Mouse (Mus musculus): ENCODE results near the gene Cfap221.

Gene Cfap221

DNA sequence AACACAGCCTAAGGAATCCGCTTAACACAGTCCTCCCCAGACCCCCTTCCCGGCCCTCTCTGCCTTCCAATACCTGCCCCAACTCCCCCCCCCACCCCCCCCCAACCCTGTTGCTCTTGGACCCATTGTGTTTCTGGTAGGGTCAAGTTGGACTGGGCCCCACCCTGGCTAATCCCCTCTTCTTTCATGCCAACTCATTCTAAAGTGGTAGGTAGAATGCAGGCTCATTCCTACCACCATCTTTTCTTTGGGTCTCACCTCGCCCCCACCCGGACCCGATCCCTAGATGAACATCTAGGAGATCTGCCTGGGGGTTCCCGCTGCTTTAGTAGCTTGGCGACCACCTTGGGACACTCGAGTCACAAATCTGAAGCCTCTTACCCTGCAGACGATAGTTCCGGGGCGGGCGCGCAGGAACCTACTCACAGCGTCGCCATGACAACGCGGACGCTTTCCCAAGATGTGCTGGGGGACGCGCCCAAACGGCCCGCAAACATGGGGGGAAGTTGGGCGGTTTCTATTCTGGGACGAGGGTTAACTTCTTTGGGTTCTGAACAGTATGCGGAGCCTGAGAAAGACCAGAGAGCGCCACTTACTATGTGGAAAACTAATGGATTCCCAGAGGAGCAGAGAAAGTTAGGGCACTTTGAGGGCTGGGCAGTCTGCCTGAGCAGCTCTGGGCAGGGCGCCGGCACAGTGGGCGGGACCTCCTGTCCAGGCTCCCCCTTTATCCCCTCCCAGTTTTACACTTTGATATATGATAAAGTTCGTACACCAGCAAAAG lies at the start of gene Cfap221:
TSS of gene Cfap221 (minus strand) at position 437 of the 784 bp plus-strand sequence.
- no peak for DNase-seq (ENCODE audit: low read depth, low spot score)

DNA sequence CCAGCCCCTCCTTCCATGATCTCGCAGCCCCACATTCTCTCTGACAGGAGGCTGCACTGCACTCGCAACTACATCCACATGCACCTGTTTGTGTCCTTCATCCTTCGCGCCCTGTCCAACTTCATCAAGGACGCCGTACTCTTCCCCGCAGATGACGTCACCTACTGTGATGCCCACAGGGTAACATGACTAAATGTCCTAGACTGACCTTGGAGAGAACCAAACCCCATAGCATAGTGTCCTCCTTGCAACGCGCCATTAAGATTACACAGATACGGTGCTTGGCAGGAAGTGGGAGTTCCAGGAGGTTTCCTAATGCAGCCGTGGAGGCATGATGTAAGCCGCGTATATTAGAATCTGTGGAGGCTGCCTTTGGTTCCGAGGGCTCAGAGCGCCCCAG lies 47.5 kb upstream of the Cfap221 start:
- no peak for DNase-seq (ENCODE audit: low read depth, low spot score)

DNA sequence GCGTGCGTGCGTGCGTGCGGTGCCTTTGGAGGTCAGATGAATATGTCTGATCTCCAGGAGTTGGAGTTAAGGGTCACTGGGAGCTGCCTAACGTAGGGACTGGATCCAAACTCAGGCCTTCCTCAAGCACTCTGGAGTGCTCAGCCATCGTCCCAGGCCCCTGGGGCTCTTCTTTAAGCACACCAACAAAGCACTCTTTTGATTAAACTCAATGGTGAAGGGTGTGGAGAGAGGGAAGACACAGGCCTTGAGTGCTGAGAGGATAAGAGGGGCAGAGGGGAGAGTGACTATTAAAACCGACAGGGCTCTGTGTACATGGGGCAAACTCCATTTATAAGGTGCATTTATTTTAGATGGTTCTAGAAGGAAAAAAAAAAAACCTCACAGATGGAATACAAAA lies 45.4 kb upstream of the Cfap221 start:
- DNase-seq (ENCODE audit: low read depth, low spot score), result no peak

DNA sequence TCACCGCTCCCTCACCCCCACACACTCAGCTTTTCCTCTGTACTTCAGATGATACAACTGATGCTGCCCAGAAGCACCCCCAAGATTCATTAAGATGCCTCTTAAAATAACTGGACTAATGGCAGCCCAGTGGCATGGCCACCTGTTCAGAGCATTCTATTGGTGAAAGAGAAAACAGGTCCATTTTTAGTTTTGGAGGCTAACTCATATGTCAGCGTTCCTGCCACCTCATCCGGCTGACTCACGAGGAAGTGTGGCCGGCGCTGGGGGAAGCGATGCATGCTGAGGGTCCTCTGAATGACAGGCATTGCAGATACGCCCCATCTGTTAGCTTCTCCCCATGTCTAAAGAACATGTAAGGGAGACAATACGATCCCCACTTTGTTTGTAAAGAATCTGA lies 41.6 kb upstream of the Cfap221 start:
- no peak for DNase-seq (ENCODE audit: low read depth, low spot score)

DNA sequence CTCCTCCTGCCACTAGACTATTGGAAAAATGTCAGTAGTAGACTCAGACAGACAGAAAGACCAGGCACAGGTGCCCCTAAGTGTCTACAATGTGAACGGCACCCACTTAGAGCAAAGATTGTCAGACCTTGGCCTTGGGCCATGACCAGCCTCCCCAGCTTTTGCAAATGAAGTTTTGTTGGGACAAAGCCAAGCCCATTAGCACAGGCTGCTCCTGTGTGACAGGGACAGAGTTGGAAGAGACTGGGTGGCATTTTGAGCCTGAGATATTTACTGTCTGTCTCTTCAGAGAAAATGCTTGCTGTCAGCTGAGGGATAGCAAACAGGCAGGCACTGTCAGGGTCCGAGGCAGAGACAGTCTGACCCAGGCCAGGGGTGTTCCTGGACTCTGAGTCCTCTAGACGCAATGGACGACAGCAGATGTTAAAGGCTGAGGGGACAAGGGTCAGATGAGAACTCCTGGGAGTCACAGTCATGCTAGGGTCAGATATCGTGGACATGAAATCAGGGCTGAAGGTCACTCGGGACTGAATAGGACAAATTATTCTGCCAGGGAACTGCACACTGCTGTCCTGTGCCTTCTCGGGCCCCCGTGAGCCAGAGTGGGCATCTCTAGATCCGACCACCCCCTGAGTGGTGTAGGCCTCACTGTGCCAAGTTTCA lies 40.1 kb upstream of the Cfap221 start:
- no peak for DNase-seq (ENCODE audit: low read depth, low spot score)

DNA sequence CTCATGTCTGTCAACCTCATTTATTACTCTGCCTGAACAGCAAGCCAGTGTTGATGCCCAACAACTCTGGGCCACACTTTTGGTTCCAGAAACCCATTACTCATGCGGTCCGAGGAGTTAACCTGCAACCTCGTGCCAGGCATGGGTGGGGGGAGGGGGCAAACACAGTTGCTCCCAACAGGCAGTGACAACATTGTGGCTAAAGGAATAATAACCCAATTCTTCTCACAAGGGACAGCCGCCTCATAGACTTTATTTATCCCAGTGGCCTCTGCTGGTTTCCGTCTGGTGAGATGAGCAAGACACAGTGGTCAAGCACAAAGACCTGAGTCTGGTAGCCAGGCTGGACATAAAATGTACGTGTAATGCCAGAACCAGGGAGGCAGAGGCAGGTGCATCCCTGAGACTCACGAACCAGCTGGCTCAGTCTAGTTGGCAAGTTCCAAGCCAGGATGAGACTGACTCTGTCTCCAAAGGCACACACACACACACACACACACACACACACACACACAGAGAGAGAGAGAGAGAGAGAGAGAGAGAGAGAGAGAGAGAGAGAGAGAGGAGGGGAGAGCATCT lies 38.5 kb upstream of the Cfap221 start:
- DNase-seq (ENCODE audit: low read depth, low spot score), result no peak

DNA sequence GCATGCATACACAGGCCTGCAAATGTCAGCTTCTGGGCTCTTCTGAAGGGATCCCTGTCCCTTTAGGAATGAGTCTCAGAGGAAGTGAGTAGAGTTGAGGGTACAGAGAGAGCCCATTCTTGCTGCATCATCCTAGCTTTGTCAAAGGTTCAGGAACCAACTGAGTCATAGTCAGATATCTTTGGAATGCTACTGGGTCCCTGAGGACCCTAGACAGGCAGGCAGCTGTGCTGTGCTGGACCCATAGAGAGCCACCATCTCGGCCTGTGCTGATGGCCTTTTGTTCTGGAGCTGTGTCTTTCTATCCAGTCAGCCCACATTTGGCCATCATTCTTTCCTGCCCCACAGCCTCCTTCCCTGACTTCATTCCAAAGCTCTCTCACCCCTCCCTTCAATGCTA lies 37.8 kb upstream of the Cfap221 start:
- DNase-seq (ENCODE audit: low read depth, low spot score), result no peak

DNA sequence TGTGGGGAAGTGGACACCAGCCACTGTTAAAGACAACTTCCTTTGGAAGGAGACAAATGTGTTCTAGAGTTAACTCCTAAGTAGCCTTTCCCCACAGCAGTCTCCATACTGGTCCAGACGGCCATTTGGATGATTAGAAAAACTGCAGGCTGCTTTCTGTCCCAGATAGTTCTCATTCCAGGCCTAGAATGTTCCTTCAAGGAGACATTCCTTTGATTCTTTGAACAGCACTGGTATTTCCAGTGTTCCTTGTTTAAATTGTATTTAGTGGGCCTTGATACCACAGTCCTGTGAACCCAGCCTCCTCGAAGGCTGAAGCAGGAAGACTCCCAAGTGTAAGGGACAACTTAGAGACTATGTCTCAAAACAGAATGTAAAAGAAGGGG lies 36.4 kb upstream of the Cfap221 start:
- DNase-seq (ENCODE audit: low read depth, low spot score), result no peak

DNA sequence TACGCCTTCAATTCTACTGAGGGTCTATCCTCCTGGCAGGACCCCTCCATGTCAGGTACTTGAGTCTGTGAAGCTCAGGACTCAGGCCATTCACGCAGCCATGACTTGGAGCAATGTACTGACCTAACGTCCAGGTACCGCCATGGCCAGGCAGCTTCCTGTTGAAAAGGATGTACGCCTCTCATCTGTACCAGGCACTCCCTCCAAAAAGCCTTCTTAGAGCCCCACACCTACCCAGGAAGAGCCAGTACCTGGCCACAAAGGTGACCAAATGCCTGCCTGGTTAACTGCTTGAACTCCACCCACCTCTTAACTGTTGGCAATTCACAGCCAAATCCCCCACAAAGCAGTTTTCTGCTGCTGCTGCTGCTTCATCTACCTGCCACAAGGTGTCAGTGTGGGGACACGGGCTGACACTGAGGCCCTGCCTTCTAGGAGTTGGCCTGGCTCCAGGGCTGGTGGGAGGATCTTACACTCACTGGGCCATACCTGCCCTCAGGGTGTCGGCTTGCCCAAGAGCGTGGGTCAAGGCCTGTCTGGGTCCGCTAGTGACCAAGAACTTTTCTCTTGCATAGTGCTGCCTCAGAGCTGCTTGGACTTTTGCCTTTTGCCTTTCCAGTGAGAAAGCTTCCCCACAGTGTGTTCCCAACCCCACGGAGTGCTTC lies 35.9 kb upstream of the Cfap221 start:
- DNase-seq (ENCODE audit: low read depth, low spot score), result peak; percentile 68

DNA sequence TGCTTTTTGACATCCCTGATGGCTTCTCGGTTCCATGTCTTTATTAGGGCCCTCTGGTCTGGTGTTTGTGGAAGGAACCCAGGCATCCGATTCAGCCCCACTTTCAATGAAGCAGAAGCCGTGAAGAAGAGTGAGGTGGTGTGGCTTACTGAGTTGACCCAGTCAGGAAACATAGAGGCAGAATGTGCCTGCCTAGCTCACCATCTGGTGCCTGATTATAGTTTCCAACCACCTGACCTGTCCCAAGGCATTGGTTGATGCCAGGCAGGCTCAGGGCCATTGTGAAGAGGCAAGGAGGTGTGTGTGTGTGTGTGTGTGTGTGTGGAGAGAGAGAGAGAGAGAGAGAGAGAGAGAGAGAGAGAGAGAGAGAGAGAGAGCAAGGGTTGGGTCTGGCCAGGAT lies 33.4 kb upstream of the Cfap221 start:
- no peak for DNase-seq (ENCODE audit: low read depth, low spot score)

DNA sequence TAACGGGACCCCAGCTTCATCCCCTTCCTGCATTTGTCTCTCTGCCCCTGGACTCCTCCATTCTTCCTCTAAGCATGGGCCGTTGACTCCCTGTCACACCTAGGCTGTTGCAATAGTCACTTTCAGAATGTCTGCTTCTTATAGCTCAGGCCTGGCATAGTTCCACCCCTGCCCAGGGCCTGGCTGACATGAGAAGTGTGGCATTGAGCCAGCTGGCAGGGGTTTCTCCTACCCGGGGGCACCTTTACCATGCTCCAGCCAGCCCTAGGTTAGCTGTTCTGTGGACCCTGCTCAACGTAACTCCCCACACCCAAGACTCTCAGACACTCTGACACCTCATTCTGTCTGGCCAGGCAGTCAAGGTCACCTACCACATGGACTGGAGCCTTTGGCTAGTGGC lies 30.7 kb upstream of the Cfap221 start:
- DNase-seq (ENCODE audit: low read depth, low spot score), result no peak

DNA sequence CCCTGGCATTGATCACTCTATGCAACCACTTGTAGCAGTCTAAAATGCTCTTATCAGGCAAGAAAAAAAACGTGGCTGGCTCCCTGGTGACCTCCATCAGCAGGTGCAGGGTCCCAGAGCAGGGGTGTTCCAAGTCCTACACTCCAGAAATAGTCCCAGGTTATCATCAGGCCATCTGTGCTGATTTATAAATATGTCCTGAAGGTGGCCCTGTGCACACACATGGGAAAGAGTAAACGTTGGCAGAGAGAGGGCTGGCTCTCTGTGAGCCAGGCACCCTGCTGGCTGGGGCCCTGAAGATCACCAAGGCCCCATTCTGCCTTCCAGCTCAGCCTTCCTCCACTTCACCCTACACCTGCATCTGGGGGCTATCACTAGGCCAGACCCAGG lies 28.0 kb upstream of the Cfap221 start:
- no peak for DNase-seq (ENCODE audit: low read depth, low spot score)

DNA sequence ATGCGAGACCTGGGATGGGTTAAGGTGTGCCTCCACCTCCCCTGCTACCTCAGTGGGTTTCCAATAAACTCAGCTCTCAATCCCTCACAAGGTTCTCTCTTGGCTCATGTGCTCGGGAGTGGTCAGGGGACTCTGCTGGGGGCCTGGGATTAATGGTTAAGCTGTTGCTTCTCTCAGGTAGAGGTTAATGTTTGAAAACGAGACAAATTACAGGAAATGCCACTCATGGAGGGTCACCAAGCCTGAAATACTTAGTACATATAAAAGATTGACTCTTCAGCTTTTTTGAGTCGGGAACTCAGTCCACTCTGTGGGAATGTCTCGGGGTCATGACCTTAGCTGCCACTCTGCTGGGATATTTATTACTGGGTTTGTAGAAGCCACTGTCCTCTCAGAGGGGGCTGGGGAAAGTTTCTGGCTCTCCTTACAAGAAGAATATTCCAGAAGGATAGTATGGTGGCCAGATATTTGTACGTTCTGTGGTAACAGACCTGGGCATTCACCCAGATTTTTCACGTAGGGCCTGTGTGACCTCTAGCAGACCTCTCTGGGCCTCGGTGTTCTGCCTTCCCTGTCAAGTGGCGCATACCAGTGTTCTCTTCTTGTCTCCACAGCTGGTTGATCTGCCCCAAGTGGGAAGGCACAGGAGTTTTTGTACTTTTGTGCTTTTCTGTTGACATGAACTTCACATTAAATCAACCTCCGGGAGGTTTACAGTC lies 27.5 kb upstream of the Cfap221 start:
- no peak for DNase-seq (ENCODE audit: low read depth, low spot score)

DNA sequence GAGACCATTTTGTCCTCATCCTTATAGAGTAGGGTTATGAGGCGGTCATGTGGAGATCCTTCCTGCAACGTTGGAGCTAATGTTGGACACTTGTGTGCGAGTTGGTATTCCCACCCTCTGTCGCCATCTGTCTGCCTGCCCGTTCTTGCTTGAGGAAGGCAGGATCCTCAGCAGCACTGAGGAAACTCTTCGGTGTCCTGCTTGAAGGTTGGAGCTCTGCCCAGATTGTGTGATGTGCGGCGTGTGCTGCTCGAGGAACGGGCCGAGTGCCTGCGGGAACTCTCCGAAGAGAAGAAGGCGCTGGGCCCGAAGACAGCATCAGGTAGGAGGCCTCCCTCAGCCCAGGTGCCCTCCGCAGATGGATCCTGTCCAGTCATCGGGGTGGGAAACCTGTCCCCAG lies 24.9 kb upstream of the Cfap221 start:
- DNase-seq (ENCODE audit: low read depth, low spot score), result no peak

DNA sequence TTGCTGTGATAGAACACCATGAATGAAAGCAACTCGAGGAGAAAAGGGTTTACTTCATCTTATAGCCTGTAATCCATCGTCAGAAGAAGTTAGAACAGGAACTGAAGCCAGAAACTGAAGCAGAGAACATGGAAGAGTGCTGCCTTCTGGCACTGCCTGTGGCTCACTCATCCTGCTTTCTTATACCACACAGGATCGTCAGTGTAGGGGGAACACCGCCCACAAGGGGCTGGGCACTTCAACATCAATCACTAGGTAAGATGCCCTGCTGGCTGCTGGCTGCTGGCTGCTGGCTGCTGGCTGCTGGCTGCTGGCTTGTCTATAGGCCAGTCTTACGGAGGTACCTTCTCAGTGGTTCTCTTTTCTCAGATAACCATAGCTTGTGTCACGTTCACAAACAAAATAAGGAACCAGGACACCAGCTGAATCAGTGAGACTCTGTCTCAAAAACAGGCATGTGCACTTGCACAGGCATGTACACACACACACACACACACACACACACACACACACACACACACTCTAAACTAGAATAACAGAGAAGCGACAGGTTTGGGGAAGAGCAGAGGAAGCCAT lies 23.4 kb upstream of the Cfap221 start:
- DNase-seq (ENCODE audit: low read depth, low spot score), result no peak

DNA sequence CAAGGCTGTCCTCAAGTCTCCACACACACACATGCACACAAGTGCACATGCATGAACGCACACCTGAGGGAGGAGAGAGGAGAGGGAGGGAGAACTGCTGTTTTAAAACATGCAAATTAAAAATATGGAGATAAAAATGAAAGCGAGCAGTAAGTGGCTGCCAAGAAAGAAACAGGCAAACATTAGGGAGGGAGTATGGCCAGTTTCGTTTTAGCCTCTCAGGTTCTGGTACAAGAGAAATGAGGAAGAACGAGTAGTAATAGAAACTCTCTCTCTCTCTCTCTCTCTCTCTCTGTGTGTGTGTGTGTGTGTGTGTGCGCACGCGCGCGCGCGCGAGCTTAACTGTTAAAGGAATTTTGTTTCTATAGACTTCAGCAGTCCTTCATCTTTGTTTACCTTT lies 22.4 kb upstream of the Cfap221 start:
- DNase-seq (ENCODE audit: low read depth, low spot score), result no peak

DNA sequence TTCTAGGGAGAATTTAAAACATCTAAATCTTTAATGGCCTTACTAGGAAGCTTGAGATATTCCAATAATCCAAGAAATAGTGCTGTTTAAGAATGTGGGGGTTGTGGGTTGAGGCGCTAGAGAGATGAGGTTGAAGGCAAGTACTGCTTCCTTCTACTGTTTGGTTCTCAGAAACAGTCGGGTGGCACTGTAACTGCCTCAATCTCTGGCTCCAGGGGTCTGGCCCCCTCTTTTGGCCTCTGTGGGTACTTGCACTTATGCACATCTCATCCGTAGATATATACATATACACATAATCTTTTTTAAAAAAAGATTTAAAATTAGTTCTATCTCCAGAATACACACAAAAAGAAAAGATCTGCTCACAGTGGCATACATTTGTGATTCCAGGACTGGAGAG lies 21.9 kb upstream of the Cfap221 start:
- DNase-seq (ENCODE audit: low read depth, low spot score), result no peak

DNA sequence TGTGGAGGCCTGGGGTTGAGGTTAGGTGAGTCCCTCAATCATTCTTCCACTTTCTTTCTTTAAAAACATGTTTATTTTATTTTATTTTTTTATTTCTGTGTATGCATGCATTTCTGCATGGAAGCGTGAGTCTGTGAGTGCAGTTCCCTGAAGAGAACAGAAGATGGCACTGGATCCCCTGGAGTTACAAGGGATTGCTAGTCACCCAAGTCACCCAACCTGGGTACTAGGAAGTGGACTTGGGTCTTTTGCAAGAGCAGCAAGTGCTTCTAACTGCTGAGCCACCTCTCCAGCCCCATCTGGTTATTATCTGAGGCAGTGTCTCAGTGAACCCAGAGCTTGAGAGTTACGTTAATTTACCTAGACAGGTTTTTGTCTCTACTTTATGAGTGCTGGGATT lies 19.2 kb upstream of the Cfap221 start:
- no peak for DNase-seq (ENCODE audit: low read depth, low spot score)

DNA sequence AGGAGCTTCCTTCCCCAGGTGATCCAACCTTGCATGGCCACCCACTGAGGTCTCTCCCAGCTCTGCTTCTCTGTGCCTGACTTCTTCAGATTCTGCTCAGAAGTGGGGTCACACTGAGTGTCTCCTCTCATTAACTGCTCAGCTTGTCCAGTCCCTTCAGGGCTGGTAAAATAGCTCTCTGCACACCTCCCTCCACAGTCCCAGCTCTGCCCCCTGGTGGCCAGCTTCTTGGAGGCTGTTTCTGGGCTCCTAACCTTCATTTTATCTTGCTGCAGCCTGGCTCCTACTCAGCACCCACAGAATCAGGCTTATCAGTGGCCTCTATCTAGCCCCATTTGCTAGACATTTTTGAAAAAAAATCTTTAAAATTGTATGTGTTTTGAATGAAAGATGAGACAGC lies 16.1 kb upstream of the Cfap221 start:
- DNase-seq (ENCODE audit: low read depth, low spot score), result peak; percentile 40

DNA sequence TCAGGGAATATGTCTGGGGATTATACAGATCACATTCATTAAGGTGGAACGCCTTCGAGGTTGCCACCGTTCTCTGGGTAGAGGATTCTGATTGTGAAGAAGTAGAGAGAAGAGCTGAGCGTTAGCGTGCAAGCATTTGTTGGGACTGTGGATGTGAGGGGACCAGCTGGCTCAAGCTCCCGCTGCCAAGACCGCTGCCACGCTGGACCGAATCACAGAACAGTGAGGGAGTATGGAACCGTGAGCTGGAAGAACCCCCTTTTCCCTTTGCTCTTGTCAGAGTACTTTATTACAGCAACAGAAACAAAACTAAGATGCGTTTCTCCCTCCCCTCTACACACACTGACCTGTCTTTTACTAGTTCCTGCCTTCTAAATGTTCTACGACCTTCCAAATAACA lies 15.6 kb upstream of the Cfap221 start:
- no peak for DNase-seq (ENCODE audit: low read depth, low spot score)

DNA sequence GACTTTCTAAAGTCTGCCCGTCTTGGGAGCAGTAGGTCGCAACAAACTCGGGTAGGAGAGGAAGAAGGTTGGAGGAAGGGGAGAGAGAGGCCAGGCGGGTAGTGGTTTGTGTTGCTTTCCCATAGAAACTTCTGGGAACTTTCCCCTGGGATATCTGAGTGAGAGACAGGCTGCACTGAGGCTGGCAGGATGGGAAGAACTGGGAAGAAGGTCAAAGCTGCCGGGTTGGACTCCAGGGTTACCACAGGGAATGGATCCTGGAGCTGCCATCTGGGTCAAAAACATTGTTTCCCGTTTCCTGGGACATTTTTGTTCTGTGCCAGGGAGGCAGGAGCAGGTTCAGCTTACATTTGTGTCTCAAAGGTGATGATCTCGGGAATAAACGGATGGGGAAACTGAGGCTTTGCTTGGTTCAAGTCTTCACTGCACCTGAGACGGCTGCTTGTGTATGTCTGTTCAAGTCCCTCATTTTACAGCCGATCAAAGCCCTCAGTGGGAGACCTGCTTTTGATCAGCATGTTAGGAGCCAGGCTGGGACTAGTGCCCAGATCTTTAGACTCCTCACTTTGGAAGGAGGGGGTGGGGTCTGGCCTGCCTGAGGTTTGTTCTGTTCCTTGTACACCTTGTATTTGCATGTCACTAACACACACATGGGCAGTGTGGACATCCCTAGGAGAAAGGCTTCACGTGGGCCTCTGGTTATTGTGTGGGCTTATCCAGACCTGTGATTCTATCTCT lies 11.0 kb upstream of the Cfap221 start:
- DNase-seq (ENCODE audit: low read depth, low spot score), result no peak

All from retina, postnatal 7 days (tissue).